Mouse (Mus musculus): Measurements from ENCODE around the gene Tubb2a.

DNA sequence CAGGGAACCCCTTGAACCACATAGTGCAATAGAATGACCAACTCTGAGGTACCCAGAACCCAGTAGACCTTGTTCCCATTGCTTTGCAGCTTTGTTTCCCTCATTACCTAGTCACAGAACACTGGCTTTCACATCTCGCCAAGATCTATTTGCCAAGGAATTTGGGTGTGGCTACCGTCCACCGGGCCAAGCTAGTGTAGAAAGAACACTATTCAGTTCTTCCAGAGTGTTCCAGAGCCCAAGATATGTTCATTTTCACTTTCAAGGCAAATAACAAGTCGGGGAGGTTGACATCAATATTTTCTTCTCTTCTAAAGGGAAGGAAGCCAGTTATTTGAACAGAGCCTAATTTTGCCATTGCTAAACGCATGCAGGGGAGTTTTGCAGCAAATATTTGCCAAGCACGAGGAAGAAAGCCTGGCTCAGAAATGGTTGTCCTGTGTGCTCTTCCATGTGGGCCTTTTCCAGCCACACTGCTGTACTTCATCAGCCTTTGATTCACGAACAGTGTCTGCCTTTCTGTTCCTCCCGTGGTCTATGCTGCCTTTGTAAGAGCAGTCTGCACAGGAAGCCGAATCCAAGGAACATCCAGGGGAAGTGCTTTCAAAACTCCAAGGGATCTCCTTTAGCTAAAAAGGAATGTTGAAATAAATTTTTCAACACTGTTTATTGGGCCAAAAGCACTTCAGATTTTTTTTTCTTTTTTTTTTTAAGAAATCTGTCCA is 6.4 kb upstream of the Tubb2a start:
- no peak for TF ChIP-seq CTCF (IDR thresholded peaks at IDR 0.05; ENCODE audit: low read depth)
- TF ChIP-seq EP300 (IDR thresholded peaks at IDR 0.05; ENCODE audit: low read depth): no peak

All from liver, embryonic 14.5 days (tissue).